Mouse (Mus musculus) hindbrain, postnatal 0 days (tissue): ENCODE measurements around the gene Hoxa3. TPM values are rescaled to one million over a fixed set of nuclear protein-coding genes. Genes with fewer than 3 reads are reported as not detected.
A peak's percentile ranks its signal among the peaks of the same experiment; 100 is the strongest.

ENCODE experiments used
- ATAC-seq: fragments of 200-750 bp; cut with Nextera tagmentation; 2 replicates; pipeline ENCODE4 v1.8.0; 2017; ENCODE audit warnings: mild to moderate bottlenecking, moderate TSS enrichment, moderate library complexity
- DNase-seq: peaks from one replicate; pipeline ENCODE4 v3.0.0-alpha.2; 2015; ENCODE audit warnings: low spot score
- H3K27ac ChIP-seq: fragments of 300-500 bp; sonication (generic); 2 replicates; pipeline ENCODE4 v1.5.1; 2014; ENCODE audit warnings: mild to moderate bottlenecking
- H3K27me3 ChIP-seq: fragments of 300-500 bp; sonication (generic); 2 replicates; pipeline ENCODE4 v1.6.1; 2014; ENCODE audit warnings: low read length, mixed read lengths; ENCODE audit not compliant: insufficient read depth
- H3K36me3 ChIP-seq: fragments of 300-500 bp; sonication (generic); 2 replicates; pipeline ENCODE4 v1.6.1; 2014; ENCODE audit warnings: low read length, mixed read lengths; ENCODE audit not compliant: insufficient read depth
- H3K4me1 ChIP-seq: fragments of 300-500 bp; sonication (generic); 2 replicates; pipeline ENCODE4 v1.6.1; 2014; ENCODE audit warnings: antibody characterized with exemption, low read length, mixed read lengths; ENCODE audit not compliant: insufficient read depth
- H3K4me2 ChIP-seq: fragments of 300-500 bp; sonication (generic); 2 replicates; pipeline ENCODE4 v1.6.1; 2014; ENCODE audit warnings: low read depth, mild to moderate bottlenecking, low read length, moderate library complexity, mixed read lengths
- H3K4me3 ChIP-seq: fragments of 300-500 bp; sonication (generic); 2 replicates; pipeline ENCODE4 v1.5.1; 2014; ENCODE audit warnings: low read length
- H3K9ac ChIP-seq: fragments of 300-500 bp; sonication (generic); replicated peaks from 2 replicates; pipeline ENCODE4 v1.6.1; 2014; ENCODE audit warnings: mild to moderate bottlenecking, low read length, moderate library complexity, mixed read lengths
- H3K9me3 ChIP-seq: fragments of 300-500 bp; sonication (generic); 2 replicates; pipeline ENCODE4 v1.6.1; 2016; ENCODE audit warnings: low read length, mixed read lengths
- CTCF ChIP-seq: IDR thresholded peaks from 2 replicates; pipeline ENCODE4 v1.5.1; 2016; ENCODE audit warnings: antibody characterized with exemption, control low read depth, low read depth
- WGBS: fragments of 180-500 bp; shearing (Covaris S2); extraction: QIAGEN DNeasy Blood & Tissue Kit; methylation state at CpG from one replicate; pipeline ENCODE4 v1.1.7; 2014; 5-methylcytosine and 5-hydroxymethylcytosine counted together
- polyA plus RNA-seq: library from polyadenylated mRNA; unstranded; fragments of >200 nt; fragmentation: Nextera tagmentation; extraction: Ambion mirVana; gene quantifications from 2 replicates; pipeline ENCODE4 v1.2.1, GENCODE M21; 2015
- total RNA-seq: library from RNA; depleted of rRNA; stranded (reverse); fragments of >200 nt; gene quantifications from 2 replicates; pipeline ENCODE4 v1.2.3, GENCODE M21; 2014

Hoxa3 gene
- total and polyA plus RNA-seq, 2 experiments from 2014 or later: 7.9 to 9.8 TPM

DNA sequence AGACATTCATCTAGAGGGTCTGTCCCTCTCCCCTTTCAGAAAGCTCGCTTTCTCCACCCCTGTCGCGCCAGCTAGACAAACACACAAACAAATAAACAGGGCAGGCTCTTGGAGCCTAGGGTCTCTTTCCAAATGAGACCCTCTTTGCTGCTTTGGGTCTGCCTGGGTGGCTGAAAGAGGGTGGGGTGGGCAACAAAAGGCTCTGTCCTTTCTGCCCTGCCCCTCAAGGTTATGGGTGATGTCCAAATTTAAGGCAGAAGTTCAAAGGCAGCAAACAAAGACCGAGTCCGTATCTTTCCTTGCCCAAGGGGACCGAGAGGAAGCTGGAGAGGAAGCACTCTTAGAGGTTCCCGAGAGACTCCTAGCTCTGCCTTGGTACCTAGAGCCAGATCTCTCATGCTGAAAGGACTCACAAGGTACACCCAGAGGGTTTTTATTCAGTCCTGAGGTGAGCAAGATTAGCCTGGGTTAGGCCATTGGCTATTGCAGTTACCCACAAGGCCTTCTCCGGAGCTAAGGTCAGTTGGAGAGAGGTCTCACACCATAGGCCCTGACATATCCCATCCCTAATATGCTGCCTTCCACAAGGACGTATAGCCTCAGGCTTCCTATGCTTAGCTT is 28.0 kb upstream of the Hoxa3 start:
- WGBS: 5% methylated on average over 9 of the region's 9 CpGs
- no peak overlapping the region for H3K9ac ChIP-seq
- H3K36me3 ChIP-seq: no peaks in the 10 kb centered on the region
- no peak for ATAC-seq
- no peak overlapping the region for H3K4me3 ChIP-seq
- peaks cover 99% of the 10 kb centered on the region for H3K27me3 ChIP-seq
- DNase-seq: no peak
- no peaks in the 10 kb centered on the region for H3K9me3 ChIP-seq
- H3K27ac ChIP-seq: no peak overlapping the region
- H3K4me2 ChIP-seq: no peak overlapping the region
- H3K4me1 ChIP-seq: no peaks in the 10 kb centered on the region
- no peak for TF ChIP-seq CTCF

DNA sequence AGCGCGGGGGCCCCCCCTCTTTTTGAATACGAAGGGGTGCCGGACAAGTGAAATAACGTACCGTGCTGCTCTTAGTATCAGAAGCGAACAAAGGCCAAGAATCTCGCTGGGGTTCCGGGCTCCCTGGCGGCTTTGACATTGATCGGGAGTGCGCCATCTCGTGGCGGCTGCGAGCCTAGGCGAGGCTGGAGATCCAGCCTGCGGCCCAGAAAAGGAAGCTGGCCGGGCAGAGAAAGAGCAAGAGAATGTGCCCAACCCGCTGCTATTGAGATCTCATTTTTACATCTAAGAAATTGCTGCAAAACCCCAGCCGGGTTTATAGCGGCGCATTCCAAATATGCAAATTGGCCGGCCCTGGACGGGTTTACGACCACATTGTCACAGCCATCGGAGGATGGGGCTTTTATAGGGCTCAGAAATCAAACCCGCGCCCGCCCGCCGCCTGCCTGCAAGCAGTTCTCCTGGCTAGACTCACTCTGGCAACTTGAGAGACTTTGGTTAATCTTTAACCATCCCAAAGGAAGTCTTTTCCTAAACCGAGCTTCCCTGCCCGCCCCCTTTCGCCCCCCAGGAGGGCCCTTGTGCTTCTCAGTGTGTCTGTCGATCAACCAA is 27.4 kb upstream of the Hoxa3 start, which contains the start of gene Hoxa10:
TSS of gene Hoxa10 (minus strand) at position 466 of the 612 bp plus-strand sequence.
- no peak within 1 kb of the TSS for H3K27ac ChIP-seq
- 1% methylated on average over 35 of the region's 35 CpGs for WGBS
- peak; percentile 74 for TF ChIP-seq CTCF
- H3K27me3 ChIP-seq: peaks cover 99% of the 10 kb centered on the region
- no peak within 1 kb of the TSS for H3K9ac ChIP-seq
- no peak for ATAC-seq
- H3K4me2 ChIP-seq: no peak within 1 kb of the TSS
- peak; percentile 72 for DNase-seq
- H3K4me1 ChIP-seq: no peaks in the 10 kb centered on the region
- no peaks in the 10 kb centered on the region for H3K36me3 ChIP-seq
- H3K4me3 ChIP-seq: no peak within 1 kb of the TSS
- no peaks in the 10 kb centered on the region for H3K9me3 ChIP-seq

DNA sequence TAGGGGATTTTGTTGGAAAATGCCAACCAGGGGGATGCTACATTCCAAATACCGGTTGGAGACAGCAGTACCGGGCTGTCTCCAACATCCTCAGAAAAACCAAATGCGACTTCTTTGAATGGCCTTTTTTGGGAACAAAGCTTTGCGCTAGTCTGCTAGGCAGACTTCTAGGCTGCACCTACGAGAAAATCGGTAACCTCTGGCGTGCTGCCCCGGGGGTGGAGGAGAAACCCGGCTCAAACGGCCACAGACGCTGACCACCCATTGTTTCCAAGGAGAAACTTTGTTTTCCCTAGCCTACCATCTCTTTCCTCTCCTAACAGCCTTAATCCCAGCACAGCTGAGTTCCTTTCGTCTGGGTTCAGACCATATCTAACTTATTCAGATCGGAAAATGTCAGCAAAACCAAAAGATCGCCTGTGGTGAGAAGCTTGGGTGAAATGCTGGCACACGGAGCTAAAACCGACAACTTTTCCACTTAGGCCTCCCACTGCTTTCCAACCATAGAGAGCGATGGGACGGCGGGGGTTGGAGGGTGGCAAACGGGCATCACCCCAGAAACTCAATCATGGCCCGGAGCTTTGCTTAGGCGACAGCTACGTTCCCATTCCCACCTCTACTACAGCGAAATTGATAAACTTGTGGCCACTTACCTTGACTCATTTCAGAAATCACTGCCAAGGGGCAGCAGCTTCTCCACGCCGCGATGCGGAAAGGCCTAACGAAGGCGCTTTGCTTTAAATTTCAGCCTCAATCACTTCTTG is 26.7 kb upstream of the Hoxa3 start:
- Histone ChIP-seq H3K9me3 (no peaks in the 10 kb centered on the region), H3K36me3 (no peaks in the 10 kb centered on the region), H3K4me2 (no peak overlapping the region), H3K4me1 (no peaks in the 10 kb centered on the region), H3K4me3 (no peak overlapping the region), H3K27me3 (peaks cover 99% of the 10 kb centered on the region), H3K9ac (no peak overlapping the region), H3K27ac (no peak overlapping the region)
- 3% methylated on average over 30 of the region's 30 CpGs for WGBS
- no peak for ATAC-seq
- no peak for TF ChIP-seq CTCF
- DNase-seq: no peak

DNA sequence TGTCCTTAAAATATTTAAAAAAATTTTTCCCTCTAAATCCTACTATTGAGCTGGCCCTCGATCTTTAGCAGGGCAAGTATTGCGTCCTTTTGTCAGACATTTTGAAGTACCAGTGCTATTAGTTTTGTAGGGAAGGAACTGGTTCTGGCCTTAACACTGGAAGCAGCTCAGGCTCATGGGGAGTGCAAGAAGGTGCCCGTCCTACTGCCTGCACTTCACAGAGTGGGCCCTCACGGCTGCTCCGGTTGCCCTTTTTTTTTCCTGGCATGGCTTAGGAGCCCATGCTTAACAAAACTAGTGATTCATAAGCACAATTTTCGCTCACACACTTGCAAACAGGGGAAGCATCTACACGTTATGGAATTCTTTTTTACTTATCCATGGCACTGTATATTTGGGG is 25.8 kb upstream of the Hoxa3 start:
- no peak for ATAC-seq
- TF ChIP-seq CTCF: no peak
- 3% methylated on average over 7 of the region's 7 CpGs for WGBS
- Histone ChIP-seq H3K4me1 (no peaks in the 10 kb centered on the region), H3K27ac (no peak overlapping the region), H3K4me2 (no peak overlapping the region), H3K27me3 (peaks cover 100% of the 10 kb centered on the region), H3K4me3 (no peak overlapping the region), H3K36me3 (no peaks in the 10 kb centered on the region), H3K9ac (no peak overlapping the region), H3K9me3 (no peaks in the 10 kb centered on the region)
- no peak for DNase-seq

DNA sequence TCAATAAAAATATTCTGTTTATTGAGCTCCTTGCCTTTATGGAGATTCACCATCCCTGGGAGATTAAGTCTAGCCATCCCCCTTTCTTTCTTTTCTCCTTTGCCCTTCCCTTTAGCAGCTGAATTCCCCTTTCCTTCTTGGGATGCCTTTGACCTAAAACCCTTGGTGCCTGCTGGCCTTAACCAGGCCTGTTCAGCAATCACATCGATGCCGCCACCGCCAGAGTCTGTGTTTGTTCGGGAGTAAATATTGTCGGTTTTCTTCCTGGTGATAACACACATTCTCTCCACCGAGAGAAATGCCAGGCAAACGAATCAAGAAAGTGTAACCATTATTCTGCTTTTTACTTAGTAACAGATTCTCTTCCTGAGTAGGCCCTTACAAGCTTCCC is 25.0 kb upstream of the Hoxa3 start:
- ATAC-seq: no peak
- H3K4me1 ChIP-seq: no peaks in the 10 kb centered on the region
- DNase-seq: no peak
- no peak for TF ChIP-seq CTCF
- no peaks in the 10 kb centered on the region for H3K36me3 ChIP-seq
- no peak overlapping the region for H3K27ac ChIP-seq
- no peak overlapping the region for H3K4me2 ChIP-seq
- H3K4me3 ChIP-seq: no peak overlapping the region
- 5% methylated on average over 7 of the region's 7 CpGs for WGBS
- H3K27me3 ChIP-seq: peaks cover 99% of the 10 kb centered on the region
- no peaks in the 10 kb centered on the region for H3K9me3 ChIP-seq
- H3K9ac ChIP-seq: no peak overlapping the region

DNA sequence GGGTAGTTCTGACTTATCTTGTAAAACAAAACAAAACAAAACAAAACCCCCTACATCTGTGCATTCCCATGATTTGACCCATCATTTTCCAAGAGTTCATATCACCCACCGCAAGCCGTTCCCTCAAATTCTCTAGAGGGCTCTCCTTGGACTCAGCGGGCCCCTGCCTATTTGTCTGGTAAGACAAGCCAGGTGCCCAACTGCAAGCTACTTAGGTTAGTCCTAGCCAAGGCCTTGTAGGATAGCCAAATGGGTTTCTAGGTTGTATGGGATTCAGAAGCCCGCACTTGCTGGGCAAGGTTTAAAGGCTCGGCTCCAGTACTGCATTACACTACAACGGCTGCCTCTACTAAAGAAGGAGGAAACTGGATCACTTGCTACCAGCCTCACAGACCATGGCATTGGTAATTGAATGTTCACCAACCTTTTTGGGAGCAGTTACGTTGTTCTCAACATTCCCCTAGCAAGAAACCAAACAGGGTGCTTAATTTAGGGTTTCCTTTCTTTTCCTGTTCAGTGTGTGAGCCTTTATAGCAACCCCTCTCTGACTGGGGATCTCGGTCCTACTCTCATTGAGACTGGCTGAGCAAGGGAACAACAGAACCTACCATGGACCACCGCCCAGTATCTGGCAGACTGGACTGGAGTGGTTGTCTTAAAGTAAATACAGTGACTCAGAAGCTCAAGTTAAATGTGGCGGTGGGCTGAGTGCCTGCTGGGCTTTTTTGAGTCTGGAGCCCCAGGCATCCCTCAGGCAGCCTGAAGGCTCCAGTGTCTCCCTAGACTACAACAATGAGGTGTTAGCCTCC is 24.4 kb upstream of the Hoxa3 start:
- DNase-seq (no peak), ATAC-seq (no peak)
- Histone ChIP-seq H3K36me3 (no peaks in the 10 kb centered on the region), H3K4me1 (no peaks in the 10 kb centered on the region), H3K4me2 (no peak overlapping the region), H3K9ac (no peak overlapping the region), H3K27me3 (peaks cover 99% of the 10 kb centered on the region), H3K27ac (no peak overlapping the region), H3K4me3 (no peak overlapping the region), H3K9me3 (no peaks in the 10 kb centered on the region)
- no peak for TF ChIP-seq CTCF
- WGBS: 8% methylated on average over 10 of the region's 10 CpGs
